Mouse (Mus musculus): ENCODE data around the gene Lyzl4.

DNA sequence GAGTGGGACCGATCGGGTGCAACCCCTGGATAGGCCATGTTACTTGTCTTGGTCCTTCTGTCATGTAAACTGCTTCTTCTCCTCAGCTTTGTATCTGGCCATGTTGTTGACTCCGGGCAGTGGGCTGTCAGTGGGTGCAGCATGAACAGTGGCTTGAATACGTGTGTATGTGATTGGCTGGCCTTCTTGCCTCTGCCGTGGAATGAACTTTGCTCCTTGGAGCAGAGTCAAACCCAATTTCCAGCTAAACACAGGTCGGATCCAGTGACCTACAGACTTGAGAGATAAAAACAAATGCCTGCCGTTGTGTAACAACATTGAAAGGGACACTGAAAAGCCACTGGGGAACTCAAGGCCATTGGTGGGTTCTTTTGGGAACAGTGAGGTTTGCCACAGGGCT, 75.5 kb downstream of the Lyzl4 start:
- TF ChIP-seq GATA1 (IDR thresholded peaks at IDR 0.05; ENCODE audit: low read length): no peak
- no peak for TF ChIP-seq TAL1 (IDR thresholded peaks at IDR 0.05; ENCODE audit: low read length)

Measured in erythroblast, embryonic 14.5 days (primary cell).